Mouse (Mus musculus): ENCODE measurements around the gene Gm42791. TPM values are rescaled to one million over a fixed set of nuclear protein-coding genes. Genes with fewer than 3 reads are reported as not detected.
A peak's percentile ranks its signal among the peaks of the same experiment; 100 is the strongest.

Gm42791 gene
- total RNA-seq (2015): not detected in 2 replicates
- not detected in 2 replicates for total RNA-seq (2017)

DNA sequence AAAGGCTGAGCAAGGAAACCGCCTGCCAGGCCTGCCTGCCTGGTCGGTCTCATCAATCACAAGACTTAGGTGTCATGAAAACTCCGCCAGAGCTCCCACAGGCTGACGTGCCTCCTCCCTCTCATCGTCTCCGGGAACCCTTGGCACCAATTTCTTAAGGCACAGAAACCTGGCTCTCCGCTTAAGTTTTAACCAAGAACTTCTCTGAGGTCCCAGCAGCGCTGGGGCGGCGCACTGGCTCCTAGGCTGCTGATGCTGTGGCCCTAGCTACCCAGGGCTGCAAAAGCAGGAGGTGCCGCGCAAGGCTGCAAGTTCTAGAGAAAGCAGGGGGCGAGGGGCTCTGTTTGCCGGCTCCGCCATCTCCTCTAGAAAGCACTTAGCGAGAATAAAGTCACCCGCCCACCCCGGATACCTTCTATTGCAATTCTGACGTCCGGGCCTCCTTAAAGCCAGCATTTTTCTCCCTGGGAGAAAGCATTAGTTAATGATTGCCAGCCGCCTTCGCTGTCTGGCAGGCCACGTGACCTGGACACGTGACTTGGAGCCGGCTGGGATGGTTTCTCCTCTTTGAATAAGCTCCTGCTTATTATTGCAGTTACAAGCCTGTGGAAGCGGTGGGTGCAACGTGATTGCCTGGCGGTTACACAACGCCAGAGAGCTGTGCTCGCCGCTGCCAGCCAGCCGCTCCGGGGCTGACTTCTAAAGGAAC is at the start of gene Gm42791:
Gm42791 (minus strand) TSS at position 442 of the 709 bp plus-strand sequence.
- ATAC-seq (ENCODE audit: poor library complexity, severe bottlenecking): peak; percentile 94

GRCm38 (mm10) chr5:149044067-149044466 is 49.1 kb upstream of the Gm42791 start:
- no peak for ATAC-seq (ENCODE audit: poor library complexity, severe bottlenecking)

GRCm38 (mm10) chr5:149043240-149043639 is 48.3 kb upstream of the Gm42791 start:
- no peak for ATAC-seq (ENCODE audit: poor library complexity, severe bottlenecking)

- peak; percentile 97 for ATAC-seq (ENCODE audit: poor library complexity, severe bottlenecking)
Observed at GRCm38 (mm10) chr5:149039825-149040224, 44.9 kb upstream of the Gm42791 start.

GRCm38 (mm10) chr5:149037729-149038128 is 42.8 kb upstream of the Gm42791 start:
- no peak for ATAC-seq (ENCODE audit: poor library complexity, severe bottlenecking)

- no peak for ATAC-seq (ENCODE audit: poor library complexity, severe bottlenecking)
Observed at GRCm38 (mm10) chr5:149036920-149037319, 42.0 kb upstream of the Gm42791 start.

DNA sequence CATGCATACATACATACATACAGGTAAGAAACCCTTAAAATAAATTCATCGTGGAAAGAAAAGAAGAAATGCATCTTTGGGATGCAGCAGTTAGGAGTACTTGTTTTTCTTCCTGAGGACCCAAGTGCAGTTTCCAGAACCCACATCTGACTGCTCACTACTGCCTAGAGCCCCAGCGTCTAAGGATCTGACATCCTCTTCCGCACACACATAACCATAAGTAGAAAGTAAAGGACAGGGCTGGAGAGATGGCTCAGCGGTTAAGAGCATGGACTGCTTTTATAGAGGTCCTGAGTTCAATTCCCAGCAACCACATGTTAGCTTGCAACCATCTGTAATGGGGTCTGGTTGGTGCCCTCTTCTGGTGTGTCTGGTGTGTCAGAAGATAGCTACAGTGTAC is 37.5 kb upstream of the Gm42791 start:
- ATAC-seq (ENCODE audit: poor library complexity, severe bottlenecking): no peak

DNA sequence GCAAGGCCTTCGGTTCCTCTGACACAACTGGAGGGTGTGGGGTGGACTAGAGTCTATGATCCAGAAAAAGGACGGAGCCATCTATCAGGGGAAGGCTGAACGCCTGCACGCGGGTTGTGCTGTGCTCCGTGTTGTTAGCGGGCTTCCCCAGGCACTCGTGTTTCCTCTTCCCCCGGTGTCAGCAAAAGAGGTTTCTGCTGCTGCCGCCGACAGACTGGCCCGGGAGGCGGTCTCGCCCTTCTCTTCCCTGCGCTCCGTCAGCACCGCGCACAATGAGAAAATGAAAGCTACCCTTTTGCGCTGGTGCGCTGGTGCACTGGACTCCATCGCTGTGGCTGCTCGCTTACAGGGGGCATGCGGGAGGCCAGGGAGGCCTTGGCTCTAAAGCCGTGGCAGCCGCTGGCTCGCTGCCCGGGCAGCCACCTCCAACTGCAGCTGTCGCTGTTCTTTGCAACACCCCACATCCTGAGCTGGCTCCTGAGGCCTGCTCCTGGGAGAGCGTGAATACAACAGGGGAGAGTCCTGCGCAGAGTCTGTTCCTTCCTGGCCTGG is 36.3 kb upstream of the Gm42791 start:
- peak; percentile 93 for ATAC-seq (ENCODE audit: poor library complexity, severe bottlenecking)

- ATAC-seq (ENCODE audit: poor library complexity, severe bottlenecking): no peak
Observed at GRCm38 (mm10) chr5:149030103-149030502, 35.2 kb upstream of the Gm42791 start.

DNA sequence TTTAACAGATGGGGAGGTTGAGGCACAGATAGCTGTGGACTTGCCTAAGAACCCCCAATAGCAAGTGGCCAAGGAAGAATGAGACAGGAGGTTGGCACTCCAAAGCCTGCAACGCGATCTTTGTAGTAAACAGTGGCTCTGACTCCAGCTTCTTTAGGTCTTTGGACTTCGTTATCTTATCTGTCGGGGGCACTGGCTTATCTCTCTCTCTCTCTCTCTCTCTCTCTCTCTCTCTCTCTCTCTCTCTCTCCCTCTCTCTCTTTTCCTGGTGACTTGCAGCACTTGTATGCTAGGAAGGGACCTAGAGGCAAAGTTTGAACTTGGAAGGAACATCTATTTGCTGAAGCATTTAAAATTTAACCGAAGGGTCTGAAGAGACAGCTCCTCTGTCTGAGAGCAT is 33.4 kb upstream of the Gm42791 start:
- ATAC-seq (ENCODE audit: poor library complexity, severe bottlenecking): no peak

DNA sequence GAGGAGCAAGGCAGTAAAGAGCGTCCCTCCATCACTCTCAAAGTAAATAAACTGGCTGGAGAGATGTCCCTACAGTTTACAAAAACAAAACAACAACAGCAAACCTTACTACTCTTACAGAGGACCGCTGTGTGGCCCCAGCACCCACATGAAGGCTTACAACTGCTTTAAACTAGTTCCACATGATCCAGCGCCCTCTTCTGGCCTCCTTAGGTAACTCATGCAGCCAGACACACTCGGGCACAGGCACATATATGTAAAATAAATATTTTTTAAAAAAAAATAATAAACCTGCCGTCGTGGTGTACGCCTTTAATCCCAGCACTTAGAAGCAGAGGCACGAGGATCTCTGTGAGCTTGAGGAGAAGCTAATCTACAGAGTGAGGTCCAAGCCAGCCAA is 32.4 kb upstream of the Gm42791 start:
- ATAC-seq (ENCODE audit: poor library complexity, severe bottlenecking): no peak

DNA sequence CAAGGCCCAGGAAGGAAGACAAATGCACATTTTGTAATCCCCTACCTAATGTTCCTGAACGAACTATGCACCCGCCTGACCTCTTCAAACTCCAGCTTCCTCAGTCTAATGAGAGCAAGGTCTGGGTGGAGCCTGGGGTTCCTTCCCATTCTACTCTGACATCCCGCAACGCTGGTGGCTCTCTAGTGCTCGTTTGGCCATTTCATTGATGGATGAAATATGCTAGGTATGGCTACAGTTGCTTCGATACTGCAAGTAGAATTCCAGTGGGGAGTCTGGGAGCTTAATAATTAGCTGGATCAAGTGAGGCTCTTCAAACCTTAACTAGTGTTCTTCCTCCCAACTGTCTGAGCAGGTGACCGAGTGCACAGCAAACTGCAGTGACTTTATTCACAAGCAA is 26.2 kb upstream of the Gm42791 start:
- ATAC-seq (ENCODE audit: poor library complexity, severe bottlenecking): peak; percentile 79

- ATAC-seq (ENCODE audit: poor library complexity, severe bottlenecking): no peak
Observed at GRCm38 (mm10) chr5:149020681-149021062, 25.7 kb upstream of the Gm42791 start.

DNA sequence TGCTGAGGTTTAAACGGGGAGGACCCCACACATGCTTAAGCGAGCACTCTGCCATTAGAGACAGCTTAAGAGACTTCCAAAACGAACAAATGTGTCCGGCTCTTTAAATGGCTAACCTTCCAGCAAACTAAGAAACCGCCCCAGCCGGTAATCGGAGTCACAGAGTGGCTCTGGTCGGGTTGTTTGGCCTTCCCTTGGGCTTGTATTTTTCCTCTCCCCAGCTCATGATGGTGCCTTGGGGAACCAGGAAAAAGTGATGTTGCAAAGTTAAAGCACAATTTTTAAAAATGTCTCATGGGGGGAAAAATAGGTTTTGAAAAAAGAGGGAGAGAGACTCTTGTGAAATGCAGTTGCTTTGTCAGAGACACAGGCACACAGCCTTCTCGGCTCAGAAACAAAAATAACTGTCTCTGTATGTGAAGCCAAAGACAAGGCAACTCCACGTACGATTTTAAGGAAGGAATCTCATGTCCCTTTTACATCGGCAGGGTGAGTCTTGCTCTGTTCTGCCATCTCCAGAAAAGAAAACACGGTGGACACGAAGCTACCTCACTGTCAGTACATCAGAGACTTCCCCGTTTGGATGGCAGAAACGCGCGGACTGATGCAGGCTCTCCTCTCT is 25.2 kb upstream of the Gm42791 start:
- no peak for ATAC-seq (ENCODE audit: poor library complexity, severe bottlenecking)

DNA sequence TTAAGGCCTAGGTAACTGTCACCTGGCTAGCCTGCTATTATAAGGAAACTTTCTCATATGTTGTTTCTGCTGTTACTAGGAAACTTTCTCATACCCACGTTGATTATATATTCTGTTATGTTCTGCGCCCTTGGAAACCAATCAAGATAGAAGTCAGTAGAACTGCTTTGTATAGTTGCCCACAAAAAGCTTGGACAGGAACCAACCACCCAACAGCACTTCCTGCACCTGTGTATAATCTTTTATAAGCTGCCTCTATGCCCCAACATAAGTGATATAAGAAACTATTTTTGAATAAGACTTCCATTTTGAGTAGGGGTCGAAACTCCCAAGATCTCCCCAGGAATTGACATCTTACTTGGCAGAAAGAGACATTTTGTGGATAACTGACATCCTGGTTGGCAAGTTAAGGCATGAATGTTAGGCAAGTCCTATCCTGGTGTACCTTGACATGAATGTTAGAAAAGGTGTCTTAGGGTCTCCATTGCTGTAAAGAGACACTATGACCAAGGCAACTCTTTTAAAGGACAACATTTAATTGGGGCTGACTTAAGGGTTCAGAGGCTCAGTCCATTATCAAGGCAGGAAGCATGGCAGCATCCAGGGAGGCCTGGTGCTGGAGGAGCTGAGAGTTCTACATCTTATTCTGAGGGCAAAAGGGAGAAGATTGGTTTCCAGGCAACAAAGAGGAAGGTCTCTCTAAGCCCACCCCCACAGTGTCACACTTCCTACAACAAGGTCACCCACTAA is 22.9 kb upstream of the Gm42791 start:
- no peak for ATAC-seq (ENCODE audit: poor library complexity, severe bottlenecking)

DNA sequence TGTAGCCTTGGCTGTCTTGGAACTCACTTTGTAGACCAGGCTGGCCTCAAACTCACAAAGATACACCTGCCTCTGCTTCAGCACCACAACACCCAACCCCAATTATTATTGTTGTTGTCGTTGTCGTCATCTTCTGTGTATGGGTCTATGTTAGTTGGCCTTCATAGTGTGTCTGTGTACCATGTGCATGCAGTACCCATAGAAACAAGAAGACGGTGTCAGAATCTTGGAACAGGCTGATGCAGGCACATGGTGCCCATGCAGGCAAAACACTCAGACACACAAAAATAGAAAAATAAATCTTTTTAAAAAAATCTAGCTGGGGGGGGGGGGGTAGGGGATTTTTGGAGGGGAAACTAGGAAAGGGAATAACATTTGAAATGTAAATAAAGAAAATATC is 22.2 kb upstream of the Gm42791 start:
- no peak for ATAC-seq (ENCODE audit: poor library complexity, severe bottlenecking)

DNA sequence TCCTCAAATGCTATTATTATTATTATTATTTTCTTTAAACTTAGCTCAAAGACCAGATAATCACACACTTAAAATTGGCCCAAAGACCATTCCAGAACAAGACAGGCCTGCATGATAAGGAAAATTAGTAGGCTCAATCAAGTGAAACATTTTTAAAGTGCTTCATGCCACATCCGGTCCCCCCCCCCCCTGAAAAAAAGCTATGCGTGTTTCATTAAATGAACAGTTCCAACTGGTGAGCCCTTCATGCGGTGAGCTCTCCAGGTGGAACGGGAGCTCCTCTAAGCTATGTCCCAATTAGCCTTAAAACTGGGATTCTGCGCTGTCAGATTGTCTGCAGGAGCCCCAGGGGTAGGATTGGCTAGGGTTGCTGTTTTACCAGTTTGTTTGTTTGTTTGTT is 21.3 kb upstream of the Gm42791 start:
- no peak for ATAC-seq (ENCODE audit: poor library complexity, severe bottlenecking)

- peak; percentile 73 for ATAC-seq (ENCODE audit: poor library complexity, severe bottlenecking)
Observed at GRCm38 (mm10) chr5:149015335-149016201, 20.6 kb upstream of the Gm42791 start.

- ATAC-seq (ENCODE audit: poor library complexity, severe bottlenecking): no peak
Observed at GRCm38 (mm10) chr5:149014600-149015268, 19.8 kb upstream of the Gm42791 start.
